Mouse (Mus musculus): ENCODE data around the gene Znhit1.
A peak's percentile ranks its signal among the peaks of the same experiment; 100 is the strongest.
"Not testable (repeated sequence)": the region's sequence is repeated elsewhere in the genome, so short reads cannot be mapped to it uniquely, and the experiment has no call there.

Znhit1 gene

DNA sequence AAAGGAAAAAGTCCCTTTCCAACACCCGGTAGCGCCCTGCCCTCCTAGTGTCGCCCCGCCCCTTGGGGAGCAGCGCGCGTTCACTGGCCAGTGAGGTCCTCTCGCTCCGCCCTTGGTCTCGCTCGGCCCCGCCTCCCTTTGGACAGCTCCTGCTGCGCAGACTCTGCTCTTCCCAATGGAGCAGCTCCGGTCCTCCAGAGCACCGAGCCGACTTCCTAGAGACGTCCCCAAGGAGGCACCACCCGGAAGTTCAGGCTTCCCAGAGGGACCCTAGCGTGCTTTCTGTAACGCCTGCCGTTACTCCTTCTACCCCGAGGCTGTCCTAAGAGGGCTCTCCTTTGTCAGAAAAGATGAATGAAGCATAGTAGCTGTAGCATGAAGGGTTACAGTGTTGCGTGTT lies 34.8 kb downstream of the Znhit1 start, which contains the start of gene Fis1:
Gene Fis1 (plus strand): TSS at position 261 of the 400 bp plus-strand sequence.
- peak; percentile 99 for DNase-seq (ENCODE audit: low read depth, low spot score)

DNA sequence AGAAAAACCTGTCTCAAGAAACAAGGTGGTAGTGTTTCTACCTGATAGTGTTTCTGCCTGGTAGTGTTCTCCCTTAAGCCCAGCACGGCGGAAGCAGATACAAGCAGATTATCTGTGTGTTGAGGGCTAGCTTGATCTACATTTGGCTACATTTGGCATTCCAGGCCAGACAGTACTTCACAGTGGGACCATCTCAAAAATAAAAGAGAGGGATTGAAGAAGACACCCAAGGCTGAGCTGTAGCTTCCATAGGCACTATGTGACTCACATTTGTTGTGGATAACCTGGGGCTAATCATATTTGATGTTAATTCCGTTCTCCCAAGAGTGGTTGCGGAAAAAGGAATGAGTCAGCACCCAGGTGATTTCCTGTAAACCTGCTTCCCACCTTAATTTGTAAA lies 35.7 kb downstream of the Znhit1 start:
- peak; percentile 58 for DNase-seq (ENCODE audit: low read depth, low spot score)

- peak; percentile 52 for DNase-seq (ENCODE audit: low read depth, low spot score)
Observed at GRCm38 (mm10) chr5:136950521-136950920, 37.3 kb downstream of the Znhit1 start.

DNA sequence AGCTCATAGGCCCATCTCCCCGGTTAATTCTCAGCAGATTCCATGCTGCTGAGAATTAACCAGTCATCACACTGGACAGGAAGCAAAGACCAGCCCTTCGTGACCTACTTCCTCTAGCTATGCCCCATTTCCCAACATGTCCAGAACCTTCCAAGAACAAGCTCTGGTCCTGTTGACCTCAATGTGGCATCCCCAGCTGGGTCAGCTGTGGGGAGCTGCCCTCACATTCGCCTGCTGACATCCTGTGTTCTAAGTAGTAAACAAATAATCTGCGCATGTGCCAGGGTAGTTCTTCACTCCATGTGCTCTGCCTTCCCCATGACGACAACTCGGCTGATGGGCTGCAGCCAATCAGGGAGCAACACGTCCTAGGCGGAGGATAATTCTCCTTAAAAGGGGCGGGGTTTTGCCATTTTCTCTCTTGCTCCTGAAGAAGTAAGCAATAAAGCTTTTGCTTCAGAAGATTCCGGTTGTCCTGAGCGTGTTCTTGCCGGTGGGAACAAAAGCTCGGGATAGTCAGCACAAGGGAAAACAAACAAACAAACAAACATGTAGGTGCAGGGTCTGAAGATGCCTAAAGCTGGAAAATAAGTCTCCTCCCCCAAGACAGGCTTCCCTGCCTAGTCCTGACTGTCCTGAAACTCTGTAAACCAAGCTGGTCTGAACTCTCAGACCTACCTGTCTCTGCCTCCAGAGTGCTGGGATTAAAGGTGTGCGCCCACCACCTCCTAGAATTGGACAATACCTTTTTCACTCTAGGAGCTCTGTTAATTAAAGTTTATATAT lies 38.1 kb downstream of the Znhit1 start:
- DNase-seq (ENCODE audit: low read depth, low spot score): not testable (repeated sequence)

DNA sequence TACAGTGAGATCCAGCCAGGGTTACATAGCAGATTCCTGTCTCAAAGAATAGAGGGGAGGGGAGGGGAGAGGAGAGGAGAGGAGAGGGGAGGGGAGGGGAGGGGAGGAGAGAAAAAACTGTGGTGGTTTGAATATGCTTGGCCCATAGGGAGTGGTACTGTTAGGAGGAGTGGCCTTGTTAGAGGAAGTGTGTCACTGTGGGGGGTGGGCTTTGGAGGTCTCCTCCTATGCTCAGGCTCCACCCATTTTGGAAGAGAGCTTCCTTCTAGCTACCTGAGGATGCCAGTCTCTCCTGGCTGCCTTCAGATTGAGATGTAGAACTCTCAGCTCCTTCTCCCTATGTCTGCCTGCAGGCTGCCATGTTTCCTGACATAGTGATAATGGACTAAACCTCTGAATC lies 39.9 kb downstream of the Znhit1 start:
- peak; percentile 71 for DNase-seq (ENCODE audit: low read depth, low spot score)

DNA sequence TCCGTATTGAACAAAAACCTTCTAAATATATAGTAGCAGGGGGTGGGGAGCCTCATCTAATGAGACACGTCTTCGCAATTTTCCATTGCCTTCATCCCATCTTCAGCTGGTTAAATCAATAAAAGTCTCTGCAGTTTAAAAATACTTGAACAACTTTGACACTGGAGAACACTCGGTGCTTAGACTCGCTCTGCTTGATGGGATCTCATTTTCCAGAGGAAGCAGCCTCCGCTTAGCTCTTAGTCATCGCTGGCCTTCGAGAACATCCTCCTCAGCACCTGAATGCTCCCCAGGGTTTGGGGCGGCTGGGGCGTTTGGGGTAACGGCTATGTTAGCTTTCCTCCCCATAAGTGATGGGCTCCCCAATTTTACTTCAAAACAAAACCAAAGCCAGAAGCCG lies 42.7 kb downstream of the Znhit1 start:
- no peak for DNase-seq (ENCODE audit: low read depth, low spot score)

DNA sequence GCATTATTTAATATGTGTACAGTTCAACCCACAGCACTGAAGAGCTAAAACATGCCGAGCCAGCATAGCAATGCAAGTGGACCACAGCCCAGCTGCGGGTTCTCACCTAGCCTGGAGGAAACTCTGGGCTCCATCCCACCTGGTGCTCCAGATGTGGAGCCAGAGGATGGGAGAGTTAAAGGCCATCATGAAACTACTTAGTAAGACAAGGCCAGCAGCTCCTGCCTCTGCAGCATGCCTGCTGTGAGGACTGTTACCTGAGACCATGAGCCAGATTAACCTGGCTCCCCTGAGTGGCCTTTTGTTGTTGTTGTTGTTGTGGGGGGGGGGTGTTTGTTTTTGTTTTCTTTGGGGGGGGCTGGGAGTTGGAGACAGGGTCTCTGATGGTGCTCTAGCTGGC lies 44.4 kb downstream of the Znhit1 start:
- no peak for DNase-seq (ENCODE audit: low read depth, low spot score)

- DNase-seq (ENCODE audit: low read depth, low spot score): no peak
Observed at GRCm38 (mm10) chr5:136942781-136943180, 45.0 kb downstream of the Znhit1 start.

DNA sequence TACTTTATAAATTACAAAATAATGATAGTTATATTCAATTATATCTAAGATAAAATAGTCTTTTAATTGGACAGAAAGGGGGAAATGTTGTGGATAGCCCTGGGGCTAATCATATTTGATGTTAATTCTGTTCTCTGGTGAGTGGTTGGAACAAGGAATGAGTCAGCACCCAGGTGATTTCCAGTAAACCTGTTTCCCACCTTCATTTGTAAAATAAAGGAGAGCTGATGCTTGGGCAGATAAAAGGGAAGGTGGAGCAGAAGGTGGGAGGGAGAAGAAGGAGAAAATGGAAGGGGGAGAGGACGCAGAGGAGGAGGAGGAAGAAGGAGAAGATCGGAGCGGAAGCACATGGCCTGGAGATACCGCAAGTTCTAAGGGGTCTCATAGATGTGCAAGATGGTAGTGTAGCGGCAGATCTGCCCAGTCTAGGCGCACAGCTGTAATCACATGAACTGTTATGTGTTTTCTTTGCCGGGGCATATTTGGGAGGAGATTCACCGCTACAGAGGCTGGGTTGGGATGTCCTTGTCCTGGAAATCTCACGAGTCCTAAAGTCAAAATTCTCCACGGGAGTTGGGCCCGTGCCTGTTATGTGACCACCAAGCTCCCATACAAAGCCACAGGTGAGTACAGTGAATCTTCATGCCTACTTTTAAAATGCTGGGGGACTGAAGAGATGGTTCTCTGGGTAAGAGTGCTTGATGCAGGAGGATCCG lies 46.8 kb downstream of the Znhit1 start:
- DNase-seq (ENCODE audit: low read depth, low spot score): peak; percentile 85

GRCm38 (mm10) chr5:136940029-136940428 lies 47.8 kb downstream of the Znhit1 start:
- not testable (repeated sequence) for DNase-seq (ENCODE audit: low read depth, low spot score)

- peak; percentile 75 for DNase-seq (ENCODE audit: low read depth, low spot score)
Observed at GRCm38 (mm10) chr5:136939284-136939683, 48.5 kb downstream of the Znhit1 start.

DNA sequence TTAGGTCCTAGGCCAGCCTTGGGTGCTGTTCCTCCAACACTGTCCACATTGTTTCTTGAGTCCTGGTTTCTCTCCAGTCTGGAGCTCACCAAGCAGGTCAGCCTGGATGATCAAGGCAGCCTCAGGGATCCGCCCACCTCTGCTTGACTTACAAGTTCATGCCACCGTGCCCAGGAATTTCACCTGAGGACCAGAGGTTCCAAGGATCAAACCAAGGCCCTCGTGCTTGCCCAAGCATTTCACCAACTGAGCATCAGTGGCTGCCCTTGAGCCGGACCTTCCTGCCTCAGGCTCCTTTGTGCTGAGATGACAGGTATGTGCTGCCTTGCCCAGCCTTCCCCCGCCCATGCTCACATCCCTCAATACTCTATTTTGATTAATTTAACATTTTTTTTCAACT lies 50.2 kb downstream of the Znhit1 start:
- DNase-seq (ENCODE audit: low read depth, low spot score): no peak

DNA sequence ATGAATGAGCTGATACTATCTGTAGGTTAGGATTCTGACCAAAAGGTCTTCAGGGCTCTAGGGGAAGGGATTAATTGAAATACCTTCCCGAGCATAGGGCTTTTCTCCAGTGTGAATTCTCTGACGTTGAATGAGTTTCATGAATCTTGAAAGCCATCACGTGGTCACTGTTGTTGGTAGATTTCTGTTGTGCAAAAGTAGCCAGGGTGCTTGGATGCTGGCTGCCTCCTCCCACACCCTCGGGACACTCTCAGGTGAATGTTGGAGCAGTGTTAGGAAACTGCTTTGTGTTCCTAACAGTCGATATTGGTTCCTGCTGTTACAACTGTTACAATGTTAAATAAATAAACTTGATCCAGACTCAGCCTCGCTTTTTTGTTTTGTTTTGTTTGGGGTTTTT lies 51.1 kb downstream of the Znhit1 start:
- DNase-seq (ENCODE audit: low read depth, low spot score): no peak

GRCm38 (mm10) chr5:136935905-136936695 lies 51.7 kb downstream of the Znhit1 start:
- peak; percentile 71 for DNase-seq (ENCODE audit: low read depth, low spot score)

- peak; percentile 88 for DNase-seq (ENCODE audit: low read depth, low spot score)
Observed at GRCm38 (mm10) chr5:136933930-136934329, 53.9 kb downstream of the Znhit1 start.

- peak; percentile 52 for DNase-seq (ENCODE audit: low read depth, low spot score)
Observed at GRCm38 (mm10) chr5:136932956-136933355, 54.9 kb downstream of the Znhit1 start.

Measured in ES-CJ7 (cell line).